Mouse (Mus musculus) hindbrain, embryonic 13.5 days (tissue): ENCODE measurements around the gene Gstt3. TPM values are rescaled to one million over a fixed set of nuclear protein-coding genes. Genes with fewer than 3 reads are reported as not detected.
A peak's percentile ranks its signal among the peaks of the same experiment; 100 is the strongest.
"Not testable (repeated sequence)": the region's sequence is repeated elsewhere in the genome, so short reads cannot be mapped to it uniquely, and the experiment has no call there.

ENCODE experiments used
- ATAC-seq: fragments of 200-750 bp; cut with Nextera tagmentation; 2 replicates; pipeline ENCODE4 v1.8.0; 2017; ENCODE audit warnings: moderate TSS enrichment; ENCODE audit not compliant: low FRiP score
- H3K27ac ChIP-seq: fragments of 300-500 bp; sonication (generic); 2 replicates; pipeline ENCODE4 v1.5.1; 2015; ENCODE audit warnings: inconsistent platforms, mild to moderate bottlenecking, moderate library complexity
- H3K27me3 ChIP-seq: fragments of 300-500 bp; sonication (generic); 2 replicates; pipeline ENCODE4 v1.6.1; 2015; ENCODE audit warnings: mild to moderate bottlenecking, inconsistent platforms
- H3K36me3 ChIP-seq: fragments of 300-500 bp; sonication (generic); 2 replicates; pipeline ENCODE4 v1.6.1; 2015; ENCODE audit warnings: mild to moderate bottlenecking, inconsistent platforms
- H3K4me1 ChIP-seq: fragments of 300-500 bp; sonication (generic); replicated peaks from 2 replicates; pipeline ENCODE4 v1.6.1; 2015; ENCODE audit warnings: inconsistent platforms
- H3K4me2 ChIP-seq: fragments of 300-500 bp; sonication (generic); 2 replicates; pipeline ENCODE4 v1.6.1; 2015; ENCODE audit warnings: inconsistent platforms, mild to moderate bottlenecking, moderate library complexity
- H3K4me3 ChIP-seq: fragments of 300-500 bp; sonication (generic); 2 replicates; pipeline ENCODE4 v1.5.1; 2015; ENCODE audit warnings: mild to moderate bottlenecking, inconsistent platforms
- H3K9ac ChIP-seq: fragments of 300-500 bp; sonication (generic); 2 replicates; pipeline ENCODE4 v1.6.1; 2015; ENCODE audit warnings: mild to moderate bottlenecking, inconsistent platforms
- H3K9me3 ChIP-seq: fragments of 300-500 bp; sonication (generic); 2 replicates; pipeline ENCODE4 v1.6.1; 2016; ENCODE audit warnings: inconsistent platforms
- WGBS: fragments of 180-500 bp; shearing (Covaris S2); methylation state at CpG from one replicate; pipeline ENCODE4 v1.1.7; 2015; 5-methylcytosine and 5-hydroxymethylcytosine counted together
- polyA plus RNA-seq: library from polyadenylated mRNA; unstranded; fragments of >200 nt; fragmentation: Nextera tagmentation; extraction: Ambion mirVana; gene quantifications from 2 replicates; pipeline ENCODE4 v1.2.1, GENCODE M21; 2015

The Gstt3 gene
- polyA plus RNA-seq, 1 experiment from 2014 or later = 0.91 TPM

DNA sequence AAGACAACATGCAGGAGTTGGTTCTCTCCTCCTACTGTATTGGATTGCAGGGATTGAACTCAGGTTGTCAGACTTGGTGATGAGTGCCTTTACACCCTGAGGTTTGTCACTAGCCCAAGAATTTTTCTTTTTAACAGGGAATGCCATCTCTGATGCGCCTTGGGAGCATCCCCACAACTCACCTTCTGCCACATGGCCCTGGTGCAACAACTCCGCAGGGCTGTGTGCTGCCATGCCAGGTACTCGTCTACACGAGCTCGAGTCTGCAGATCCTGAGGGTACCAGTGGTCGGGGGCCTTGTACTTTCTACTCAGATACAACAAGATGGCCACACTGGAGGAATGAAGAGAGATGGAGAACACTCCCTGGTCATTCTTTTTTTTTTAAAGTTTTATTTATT is 4.7 kb downstream of the Gstt3 start:
- 86% methylated on average over 6 of the region's 6 CpGs for WGBS
- no peak overlapping the region for H3K9ac ChIP-seq
- no peaks in the 10 kb centered on the region for H3K9me3 ChIP-seq
- no peak overlapping the region for H3K4me3 ChIP-seq
- H3K4me1 ChIP-seq = peaks cover 26% of the 10 kb centered on the region
- ATAC-seq = no peak
- peaks cover 54% of the 10 kb centered on the region for H3K27me3 ChIP-seq
- no peaks in the 10 kb centered on the region for H3K36me3 ChIP-seq
- H3K4me2 ChIP-seq = no peak overlapping the region
- no peak overlapping the region for H3K27ac ChIP-seq

- H3K4me2 ChIP-seq = no peak overlapping the region
- H3K4me1 ChIP-seq = peaks cover 16% of the 10 kb centered on the region
- H3K27ac ChIP-seq = no peak overlapping the region
- no peaks in the 10 kb centered on the region for H3K9me3 ChIP-seq
- ATAC-seq = no peak
- H3K36me3 ChIP-seq = no peaks in the 10 kb centered on the region
- WGBS = 96% methylated on average over 9 of the region's 9 CpGs
- H3K9ac ChIP-seq = no peak overlapping the region
- H3K27me3 ChIP-seq = peaks cover 35% of the 10 kb centered on the region
- H3K4me3 ChIP-seq = no peak overlapping the region
Observed at GRCm38 (mm10) chr10:75774587-75774986, 6.6 kb downstream of the Gstt3 start.

GRCm38 (mm10) chr10:75774102-75774501 is 7.1 kb downstream of the Gstt3 start:
- no peak overlapping the region for H3K27ac ChIP-seq
- 92% methylated on average over 5 of the region's 5 CpGs for WGBS
- no peak overlapping the region for H3K4me3 ChIP-seq
- no peaks in the 10 kb centered on the region for H3K9me3 ChIP-seq
- peaks cover 16% of the 10 kb centered on the region for H3K4me1 ChIP-seq
- H3K9ac ChIP-seq = no peak overlapping the region
- no peak overlapping the region for H3K4me2 ChIP-seq
- H3K27me3 ChIP-seq = peaks cover 30% of the 10 kb centered on the region
- H3K36me3 ChIP-seq = no peaks in the 10 kb centered on the region
- ATAC-seq = no peak

GRCm38 (mm10) chr10:75772795-75773664 is 8.2 kb downstream of the Gstt3 start, which contains the start of gene Ddt:
Gene Ddt, minus strand, starts transcription at chr10:75773414.
- H3K4me1 ChIP-seq = peaks cover 16% of the 10 kb centered on the region
- H3K4me3 ChIP-seq = peak within 1 kb of the TSS; percentile 57
- peaks cover 20% of the 10 kb centered on the region for H3K27me3 ChIP-seq
- H3K4me2 ChIP-seq = peak within 1 kb of the TSS; percentile 98
- H3K27ac ChIP-seq = no peak within 1 kb of the TSS; the same call in 1 of the 2 replicates
- peak within 1 kb of the TSS; percentile 77 for H3K9ac ChIP-seq
- H3K9me3 ChIP-seq = no peaks in the 10 kb centered on the region
- under 1% methylated on average over 47 of the region's 47 CpGs for WGBS
- H3K36me3 ChIP-seq = no peaks in the 10 kb centered on the region
- peak; percentile 97 for ATAC-seq

- 52% methylated on average over 5 of the region's 5 CpGs for WGBS
Observed at GRCm38 (mm10) chr10:75767756-75768155, 13.5 kb downstream of the Gstt3 start.

DNA sequence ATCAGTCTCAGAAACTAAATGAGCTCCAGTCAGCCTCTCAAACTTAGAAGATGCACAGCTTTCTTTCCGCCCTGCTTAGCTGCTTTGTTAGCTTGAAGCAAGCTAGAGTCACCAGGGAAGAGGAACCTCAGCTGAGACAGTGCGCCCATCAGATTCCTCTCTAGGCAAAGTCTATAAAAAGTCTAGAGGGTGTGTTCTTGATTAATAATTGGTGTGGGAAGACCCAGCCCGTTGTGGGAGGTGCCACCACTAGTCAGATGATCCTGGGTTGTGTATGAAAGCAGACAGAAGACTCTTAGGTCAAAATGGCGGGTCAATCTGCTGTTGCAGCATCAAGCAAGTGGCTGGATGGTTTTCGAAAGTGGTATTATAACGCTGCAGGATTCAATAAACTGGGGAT is 14.4 kb downstream of the Gstt3 start:
- Histone ChIP-seq H3K9ac (no peak overlapping the region), H3K4me1 (peaks cover 20% of the 10 kb centered on the region), H3K4me3 (no peak overlapping the region), H3K27ac (no peak overlapping the region), H3K4me2 (no peak overlapping the region), H3K9me3 (no peaks in the 10 kb centered on the region), H3K36me3 (no peaks in the 10 kb centered on the region; the same call in 1 of the 2 replicates), H3K27me3 (no peaks in the 10 kb centered on the region)
- 94% methylated on average over 6 of the region's 6 CpGs for WGBS
- ATAC-seq = no peak

More at GRCm38 (mm10) chr10:75767756-75768155, 13.5 kb downstream of the Gstt3 start:
- not testable (repeated sequence) for H3K27me3 ChIP-seq, H3K9me3 ChIP-seq, H3K9ac ChIP-seq, H3K27ac ChIP-seq, ATAC-seq, H3K36me3 ChIP-seq, H3K4me3 ChIP-seq, H3K4me2 ChIP-seq
- peaks cover 22% of the 10 kb centered on the region for H3K4me1 ChIP-seq

GRCm38 (mm10) chr10:75764519-75765473 is 16.4 kb downstream of the Gstt3 start:
- Histone ChIP-seq H3K4me1 (peaks cover 21% of the 10 kb centered on the region), H3K4me2 (peak overlapping the region; percentile 86), H3K9me3 (no peaks in the 10 kb centered on the region), H3K36me3 (peaks cover 9% of the 10 kb centered on the region), H3K4me3 (peak overlapping the region; percentile 86), H3K27me3 (no peaks in the 10 kb centered on the region), H3K27ac (peak overlapping the region; percentile 84), H3K9ac (peak overlapping the region; percentile 91)
- ATAC-seq = peak; percentile 29
- WGBS = 2% methylated on average over 27 of the region's 27 CpGs

- Histone ChIP-seq H3K4me1 (peaks cover 21% of the 10 kb centered on the region), H3K4me2 (peak within 1 kb of the TSS; percentile 86), H3K9me3 (no peaks in the 10 kb centered on the region), H3K4me3 (peak within 1 kb of the TSS; percentile 86), H3K36me3 (peaks cover 9% of the 10 kb centered on the region), H3K27me3 (no peaks in the 10 kb centered on the region), H3K27ac (peak within 1 kb of the TSS; percentile 84), H3K9ac (peak within 1 kb of the TSS; percentile 91)
- WGBS = under 1% methylated on average over 60 of the region's 61 CpGs
- peak; percentile 99 for ATAC-seq
Observed at GRCm38 (mm10) chr10:75763682-75764518, 17.3 kb downstream of the Gstt3 start, which contains the start of gene Cabin1. Gene Cabin1, minus strand, starts transcription at chr10:75764341.

DNA sequence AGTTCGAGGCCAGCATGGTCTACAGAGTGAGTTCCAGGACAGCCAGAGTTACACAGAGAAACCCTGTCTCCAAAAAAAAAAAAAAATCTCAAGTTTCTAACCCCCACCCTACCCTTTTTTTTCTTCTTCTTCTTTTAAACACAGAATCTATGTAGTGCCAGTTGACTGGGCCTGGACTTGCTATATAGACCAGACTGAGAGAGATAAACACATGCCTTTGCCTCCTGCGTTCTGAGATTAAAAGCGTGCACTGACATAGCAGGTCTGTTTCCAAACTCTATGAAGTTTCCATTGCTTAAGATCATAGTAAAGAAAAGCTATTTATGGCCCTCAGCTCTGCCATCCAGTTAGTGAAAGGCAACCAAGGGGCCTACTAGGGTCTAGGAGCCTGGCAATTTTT is 18.8 kb downstream of the Gstt3 start:
- H3K4me1 ChIP-seq = peaks cover 21% of the 10 kb centered on the region
- peak overlapping the region; percentile 27; the same call in 1 of the 2 replicates for H3K4me3 ChIP-seq
- H3K27me3 ChIP-seq = no peaks in the 10 kb centered on the region
- peaks cover 16% of the 10 kb centered on the region for H3K36me3 ChIP-seq
- peak overlapping the region; percentile 43 for H3K9ac ChIP-seq
- no peaks in the 10 kb centered on the region; the same call in 1 of the 2 replicates for H3K9me3 ChIP-seq
- peak overlapping the region; percentile 86 for H3K4me2 ChIP-seq
- no peak for ATAC-seq
- WGBS = 100% methylated on average over 3 of the region's 3 CpGs
- H3K27ac ChIP-seq = no peak overlapping the region

DNA sequence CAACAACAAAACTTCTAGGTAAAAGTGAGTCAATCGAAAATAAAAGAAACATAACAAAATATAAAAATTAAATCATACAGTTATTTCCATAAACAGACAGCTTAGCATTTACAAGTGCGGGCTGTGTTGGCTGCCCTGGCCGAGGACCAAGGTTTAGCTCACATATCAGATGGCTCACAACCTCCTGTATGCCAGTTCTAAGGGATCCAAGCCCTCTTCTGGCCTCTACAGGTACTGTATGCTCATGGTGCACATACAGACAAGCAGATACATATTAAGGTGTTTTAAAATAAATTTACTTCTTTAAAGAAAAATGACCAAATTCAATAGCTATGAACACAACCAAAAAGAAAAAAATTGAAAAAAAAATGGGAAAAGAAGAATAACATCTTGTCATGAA is 20.9 kb downstream of the Gstt3 start:
- H3K36me3 ChIP-seq = peaks cover 24% of the 10 kb centered on the region
- no peak overlapping the region for H3K9ac ChIP-seq
- H3K4me3 ChIP-seq = no peak overlapping the region
- no peak overlapping the region for H3K4me2 ChIP-seq
- H3K27me3 ChIP-seq = no peaks in the 10 kb centered on the region
- H3K27ac ChIP-seq = no peak overlapping the region
- H3K4me1 ChIP-seq = peaks cover 21% of the 10 kb centered on the region
- 98% methylated on average over 3 of the region's 3 CpGs for WGBS
- H3K9me3 ChIP-seq = no peaks in the 10 kb centered on the region; the same call in 1 of the 2 replicates
- no peak for ATAC-seq

DNA sequence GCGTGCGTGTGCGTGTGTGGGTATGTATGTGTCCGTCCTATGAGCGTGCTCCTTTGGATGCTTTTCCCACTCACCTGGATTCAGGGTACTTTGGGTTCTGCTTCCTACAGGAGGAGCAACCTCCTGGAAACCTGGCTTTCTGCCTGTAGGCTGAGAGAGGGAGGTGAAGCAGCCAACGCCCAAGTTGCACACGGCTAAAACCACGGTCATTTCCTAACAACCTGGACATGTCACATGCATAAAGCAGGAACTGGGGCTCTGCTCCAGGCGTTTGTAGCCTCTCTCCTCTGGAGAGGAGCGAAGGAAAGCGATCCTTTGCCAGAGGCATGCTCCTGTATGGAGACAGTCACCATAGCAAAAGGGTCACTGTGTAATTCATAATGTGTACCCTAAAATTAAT is 24.5 kb downstream of the Gstt3 start:
- no peaks in the 10 kb centered on the region; the same call in 1 of the 2 replicates for H3K9me3 ChIP-seq
- H3K27ac ChIP-seq = no peak overlapping the region
- no peak for ATAC-seq
- H3K4me1 ChIP-seq = peaks cover 3% of the 10 kb centered on the region; the same call in 1 of the 2 replicates
- no peak overlapping the region for H3K4me2 ChIP-seq
- peaks cover 59% of the 10 kb centered on the region for H3K36me3 ChIP-seq
- no peaks in the 10 kb centered on the region for H3K27me3 ChIP-seq
- no peak overlapping the region for H3K9ac ChIP-seq
- no peak overlapping the region for H3K4me3 ChIP-seq
- WGBS = 94% methylated on average over 11 of the region's 11 CpGs
